Mouse (Mus musculus) midbrain, embryonic 11.5 days (tissue): Measurements from ENCODE around the gene Smarcd1. TPM values are rescaled to one million over a fixed set of nuclear protein-coding genes. Genes with fewer than 3 reads are reported as not detected.

Experiments used
- ATAC-seq: fragments of 200-750 bp; cut with Nextera tagmentation; 2 replicates; pipeline ENCODE4 v1.8.0; 2017; ENCODE audit warnings: moderate TSS enrichment, moderate library complexity; ENCODE audit not compliant: low FRiP score
- DNase-seq: peaks from one replicate; pipeline ENCODE4 v3.0.0; 2015; ENCODE audit warnings: low spot score; ENCODE audit errors: missing footprints
- H3K27ac ChIP-seq: fragments of 300-500 bp; sonication (generic); 2 replicates; pipeline ENCODE4 v1.5.1; 2014; ENCODE audit warnings: low read depth, low read length
- H3K27me3 ChIP-seq: fragments of 300-500 bp; sonication (generic); 2 replicates; pipeline ENCODE4 v1.6.1; 2014; ENCODE audit warnings: mild to moderate bottlenecking, low read length, moderate library complexity, mixed read lengths; ENCODE audit not compliant: control insufficient read depth, insufficient read depth
- H3K36me3 ChIP-seq: fragments of 300-500 bp; sonication (generic); 2 replicates; pipeline ENCODE4 v1.6.1; 2014; ENCODE audit warnings: mild to moderate bottlenecking, low read length, moderate library complexity, mixed read lengths; ENCODE audit not compliant: control insufficient read depth, insufficient read depth
- H3K4me1 ChIP-seq: fragments of 300-500 bp; sonication (generic); 2 replicates; pipeline ENCODE4 v1.6.1; 2014; ENCODE audit warnings: low read length; ENCODE audit not compliant: control insufficient read depth, insufficient read depth
- H3K4me2 ChIP-seq: fragments of 300-500 bp; sonication (generic); 2 replicates; pipeline ENCODE4 v1.6.1; 2014; ENCODE audit warnings: mild to moderate bottlenecking, moderate library complexity
- H3K4me3 ChIP-seq: fragments of 300-500 bp; sonication (generic); 2 replicates; pipeline ENCODE4 v1.5.1; 2014; ENCODE audit warnings: low read depth, low read length
- H3K9ac ChIP-seq: fragments of 300-500 bp; sonication (generic); 2 replicates; pipeline ENCODE4 v1.6.1; 2014; ENCODE audit warnings: low read length
- H3K9me3 ChIP-seq: fragments of 300-500 bp; sonication (generic); 2 replicates; pipeline ENCODE4 v1.6.1; 2016; ENCODE audit warnings: low read length; ENCODE audit not compliant: control insufficient read depth
- WGBS: fragments of 180-500 bp; shearing (Covaris S2); extraction: QIAGEN DNeasy Blood & Tissue Kit; methylation state at CpG from one replicate; pipeline ENCODE4 v1.1.7; 2014; 5-methylcytosine and 5-hydroxymethylcytosine counted together
- polyA plus RNA-seq: library from polyadenylated mRNA; unstranded; fragments of >200 nt; fragmentation: Nextera tagmentation; extraction: Ambion mirVana; gene quantifications from 2 replicates; pipeline ENCODE4 v1.2.1, GENCODE M21; 2014

Smarcd1 gene
- polyA plus RNA-seq, 1 experiment from 2014 or later, result 111 TPM

- Histone ChIP-seq H3K9ac (no peak overlapping the region), H3K27ac (no peak overlapping the region), H3K9me3 (no peaks in the 10 kb centered on the region; the same call in 1 of the 2 replicates), H3K36me3 (peaks cover 17% of the 10 kb centered on the region), H3K4me3 (no peak overlapping the region), H3K27me3 (no peaks in the 10 kb centered on the region), H3K4me1 (peaks cover 6% of the 10 kb centered on the region), H3K4me2 (no peak overlapping the region)
- DNase-seq (no peak), ATAC-seq (no peak)
- 97% methylated on average over 2 of the region's 2 CpGs for WGBS
Measured at GRCm38 (mm10) chr15:99731167-99731566, 29.2 kb downstream of the Smarcd1 start.

DNA sequence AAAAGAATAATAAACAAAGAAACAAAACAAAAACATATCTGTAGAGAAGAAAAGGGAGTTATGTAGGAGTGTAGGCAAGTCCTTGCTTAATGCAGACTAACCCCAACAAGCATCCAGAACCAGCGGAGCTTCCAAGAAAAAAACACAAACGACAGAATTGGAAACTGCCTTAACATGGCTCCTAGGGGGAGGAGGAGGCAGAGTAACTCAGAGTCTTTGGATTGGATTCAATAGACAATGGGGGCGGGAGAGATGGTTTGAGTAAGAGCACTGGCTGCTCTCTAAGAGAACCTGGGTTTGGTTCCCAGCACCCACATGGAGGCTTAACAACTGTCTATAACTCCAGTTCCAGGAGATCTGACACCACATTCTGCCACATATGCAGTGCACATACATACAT, 29.7 kb downstream of the Smarcd1 start:
- Histone ChIP-seq H3K27me3 (no peaks in the 10 kb centered on the region), H3K9me3 (no peaks in the 10 kb centered on the region; the same call in 1 of the 2 replicates), H3K9ac (no peak overlapping the region), H3K27ac (no peak overlapping the region), H3K36me3 (peaks cover 18% of the 10 kb centered on the region), H3K4me2 (no peak overlapping the region), H3K4me3 (no peak overlapping the region), H3K4me1 (peaks cover under 1% of the 10 kb centered on the region)
- WGBS, result 87% methylated on average over 3 of the region's 3 CpGs
- peak; percentile 67 for DNase-seq
- ATAC-seq, result no peak

GRCm38 (mm10) chr15:99733186-99733585, 31.3 kb downstream of the Smarcd1 start:
- peaks cover 15% of the 10 kb centered on the region for H3K36me3 ChIP-seq
- H3K9ac ChIP-seq, result no peak overlapping the region
- H3K27ac ChIP-seq, result no peak overlapping the region
- no peak overlapping the region for H3K4me2 ChIP-seq
- H3K4me1 ChIP-seq, result no peaks in the 10 kb centered on the region
- DNase-seq (no peak), ATAC-seq (no peak)
- no peaks in the 10 kb centered on the region for H3K27me3 ChIP-seq
- WGBS, result 97% methylated on average over 5 of the region's 5 CpGs
- no peaks in the 10 kb centered on the region; the same call in 1 of the 2 replicates for H3K9me3 ChIP-seq
- no peak overlapping the region for H3K4me3 ChIP-seq

DNA sequence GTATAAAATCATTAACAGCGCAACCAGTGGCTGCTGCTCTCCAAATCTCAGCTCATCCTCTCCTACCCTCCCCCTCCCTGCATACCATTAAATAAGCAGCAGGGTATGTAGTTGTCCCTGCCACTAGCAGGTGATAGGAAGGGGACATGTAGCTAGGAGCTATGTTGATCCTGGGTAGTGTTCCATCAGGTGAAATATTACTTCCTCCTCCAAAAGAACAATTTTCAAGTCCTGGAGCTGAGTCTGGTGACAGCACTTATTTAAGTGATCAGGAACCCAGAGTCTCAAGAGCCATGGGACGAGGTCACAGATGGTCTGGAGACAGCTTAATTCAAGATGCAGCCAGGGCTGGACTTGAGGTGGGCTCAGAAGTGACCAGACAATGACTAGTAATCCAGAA, 33.7 kb downstream of the Smarcd1 start:
- 85% methylated on average over 2 of the region's 2 CpGs for WGBS
- Histone ChIP-seq H3K4me1 (no peaks in the 10 kb centered on the region), H3K27ac (no peak overlapping the region), H3K9ac (no peak overlapping the region), H3K36me3 (peaks cover 11% of the 10 kb centered on the region; the same call in 1 of the 2 replicates), H3K9me3 (no peaks in the 10 kb centered on the region), H3K27me3 (no peaks in the 10 kb centered on the region), H3K4me3 (no peak overlapping the region), H3K4me2 (no peak overlapping the region)
- ATAC-seq, result no peak
- no peak for DNase-seq

DNA sequence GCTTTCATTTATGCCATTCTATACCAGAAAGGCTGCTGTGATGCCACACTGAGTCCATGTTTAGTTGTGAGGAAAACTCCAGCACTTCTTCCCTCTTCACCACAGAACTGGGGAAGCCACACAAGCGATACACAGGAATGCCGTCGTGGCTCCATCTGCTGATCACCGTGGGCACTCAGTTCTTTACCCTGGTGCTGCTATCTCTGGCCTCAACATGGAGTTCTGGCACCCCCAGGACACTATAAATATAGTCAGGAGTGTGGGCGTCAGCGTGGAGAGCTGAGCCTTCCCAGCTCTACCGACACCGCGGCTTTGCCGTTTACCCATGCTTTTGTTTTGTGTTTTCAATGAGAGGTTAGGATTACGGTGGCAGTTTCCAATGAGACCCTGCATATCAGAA, 34.7 kb downstream of the Smarcd1 start:
- DNase-seq (peak; percentile 44), ATAC-seq (no peak)
- Histone ChIP-seq H3K27me3 (no peaks in the 10 kb centered on the region), H3K4me1 (no peaks in the 10 kb centered on the region), H3K9ac (no peak overlapping the region), H3K27ac (no peak overlapping the region), H3K4me3 (no peak overlapping the region), H3K9me3 (no peaks in the 10 kb centered on the region), H3K4me2 (no peak overlapping the region), H3K36me3 (peaks cover 11% of the 10 kb centered on the region; the same call in 1 of the 2 replicates)
- WGBS, result 90% methylated on average over 11 of the region's 11 CpGs

DNA sequence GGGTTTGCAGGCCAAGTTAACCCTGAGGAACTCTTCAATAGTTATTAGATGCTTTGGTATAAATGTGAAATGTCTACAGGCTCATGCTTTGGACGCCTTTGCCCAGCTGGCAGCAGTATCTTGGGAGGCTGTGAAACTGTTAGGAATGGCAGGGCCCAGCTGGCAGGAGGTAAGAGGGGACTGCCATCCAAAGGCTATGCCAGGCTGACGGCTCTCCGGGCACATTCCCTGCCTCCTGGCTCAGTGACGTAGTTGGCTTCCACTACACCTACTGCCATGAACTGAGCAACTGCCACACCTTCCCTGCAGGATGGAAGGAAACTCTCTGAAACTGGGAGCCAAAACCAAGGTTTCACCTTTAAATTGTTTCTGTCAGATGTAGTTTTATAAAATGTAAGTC, 38.3 kb downstream of the Smarcd1 start:
- no peak overlapping the region for H3K4me3 ChIP-seq
- no peak for ATAC-seq
- no peaks in the 10 kb centered on the region for H3K9me3 ChIP-seq
- DNase-seq, result peak; percentile 66
- 96% methylated on average over 4 of the region's 4 CpGs for WGBS
- no peak overlapping the region for H3K27ac ChIP-seq
- peaks cover 11% of the 10 kb centered on the region; the same call in 1 of the 2 replicates for H3K36me3 ChIP-seq
- H3K9ac ChIP-seq, result no peak overlapping the region
- no peaks in the 10 kb centered on the region for H3K4me1 ChIP-seq
- no peaks in the 10 kb centered on the region for H3K27me3 ChIP-seq
- H3K4me2 ChIP-seq, result no peak overlapping the region

GRCm38 (mm10) chr15:99754204-99754603, 52.3 kb downstream of the Smarcd1 start:
- H3K4me1 ChIP-seq, result no peaks in the 10 kb centered on the region
- H3K27me3 ChIP-seq, result no peaks in the 10 kb centered on the region
- no peak overlapping the region for H3K9ac ChIP-seq
- no peak overlapping the region for H3K27ac ChIP-seq
- WGBS, result 87% methylated on average over 3 of the region's 3 CpGs
- no peaks in the 10 kb centered on the region for H3K9me3 ChIP-seq
- no peaks in the 10 kb centered on the region for H3K36me3 ChIP-seq
- no peak overlapping the region for H3K4me3 ChIP-seq
- no peak overlapping the region for H3K4me2 ChIP-seq
- no peak for ATAC-seq
- no peak for DNase-seq

Other genes with a start within 250 kb of the Smarcd1 start
- 8.0 and 9.4 TPM in 2 replicates for gene Nckap5l, start 244.4 kb upstream of the Smarcd1 start, polyA plus RNA-seq
- gene Bcdin3d, start 227.4 kb upstream of the Smarcd1 start, polyA plus RNA-seq, result 19.5 and 19.7 TPM in 2 replicates
- 0.81 and 1.1 TPM in 2 replicates for gene Faim2, start 174.0 kb upstream of the Smarcd1 start, polyA plus RNA-seq
- gene Aqp2, start 123.1 kb upstream of the Smarcd1 start, polyA plus RNA-seq, result not detected in 2 replicates
- gene Aqp5, start 111.3 kb upstream of the Smarcd1 start, polyA plus RNA-seq, result 0.37 and 0.38 TPM in 2 replicates
- gene Aqp6, start 100.7 kb upstream of the Smarcd1 start, polyA plus RNA-seq, result 0.11 and 0.22 TPM in 2 replicates
- gene Racgap1, start 50.5 kb upstream of the Smarcd1 start, polyA plus RNA-seq, result 214 and 230 TPM in 2 replicates
- gene Asic1, start 31.8 kb upstream of the Smarcd1 start, polyA plus RNA-seq, result 10.5 and 11.4 TPM in 2 replicates
- not detected in 2 replicates for gene Gm17349, start 3.4 kb downstream of the Smarcd1 start, polyA plus RNA-seq
- 0.14 and 0.18 TPM in 2 replicates for gene Gpd1, start 15.4 kb downstream of the Smarcd1 start, polyA plus RNA-seq
- 135 and 140 TPM in 2 replicates for gene Cox14, start 23.5 kb downstream of the Smarcd1 start, polyA plus RNA-seq
- gene Cers5, start 70.8 kb downstream of the Smarcd1 start, polyA plus RNA-seq, result 57.8 and 59.6 TPM in 2 replicates
- 22.0 and 25.9 TPM in 2 replicates for gene Lima1, start 173.3 kb downstream of the Smarcd1 start, polyA plus RNA-seq